8 mouse cellular contexts compared by ENCODE assay signal in genomic region chr5:136465770-136466406, GRCm38 (mm10).
A peak's percentile ranks its signal among the peaks of the same experiment; 100 is the strongest.
DNase-seq lines count a peak whose midpoint lies in the region; ATAC-seq lines count a peak whose summit lies in the region.

No protein-coding gene starts in this region.

- peak; percentile 35 for ATAC-seq in frontal cortex, adult (ENCODE audit: low TSS enrichment)

- no peak for DNase-seq in frontal cortex, postnatal 14 days (ENCODE audit: low spot score in 2 of 2)
- peak; percentile 46 for DNase-seq in 416B (ENCODE audit: low read depth)
- peak; percentile 84 for DNase-seq in brain, adult 2 months (ENCODE audit: low read depth, low spot score)
- DNase-seq in kidney, postnatal 25 days: peak; percentile 23 to 60
- no peak for DNase-seq in layer of hippocampus, adult 18-20 months (ENCODE audit: low spot score in 2 of 2)
- DNase-seq in natural killer cell, adult 2 months (ENCODE audit: low spot score in 2 of 2): no peak
- no peak for DNase-seq in T-cell, adult 2 months (ENCODE audit: low spot score)

Comparison
In these comparisons a context has a peak if more than half of its experiments do, and no peak if none do; other contexts are left out.
1. DNase-seq: peak in 416B (single experiment), brain, adult 2 months (single experiment) and kidney, postnatal 25 days (2 of 2); none in frontal cortex, postnatal 14 days (0 of 2), layer of hippocampus, adult 18-20 months (0 of 2), natural killer cell, adult 2 months (0 of 2) and T-cell, adult 2 months (single experiment).